Mouse (Mus musculus) C3H10T1/2 (cell line): Measurements from ENCODE around the gene Tnxb. TPM values are rescaled to one million over a fixed set of nuclear protein-coding genes. Genes with fewer than 3 reads are reported as not detected.

Source experiments
- polyA plus RNA-seq, 2 experiments: library from polyadenylated mRNA; unstranded; fragments of >200 nt; fragmentation: generic; extraction: Trizol; gene quantifications; one replicate each; pipeline ENCODE4 v1.2.1; 2012; ENCODE audit warnings: missing spikeins in 2 of 2

Gene Tnxb
- under 1 TPM; 0.04 to 0.46 TPM for polyA plus RNA-seq

DNA sequence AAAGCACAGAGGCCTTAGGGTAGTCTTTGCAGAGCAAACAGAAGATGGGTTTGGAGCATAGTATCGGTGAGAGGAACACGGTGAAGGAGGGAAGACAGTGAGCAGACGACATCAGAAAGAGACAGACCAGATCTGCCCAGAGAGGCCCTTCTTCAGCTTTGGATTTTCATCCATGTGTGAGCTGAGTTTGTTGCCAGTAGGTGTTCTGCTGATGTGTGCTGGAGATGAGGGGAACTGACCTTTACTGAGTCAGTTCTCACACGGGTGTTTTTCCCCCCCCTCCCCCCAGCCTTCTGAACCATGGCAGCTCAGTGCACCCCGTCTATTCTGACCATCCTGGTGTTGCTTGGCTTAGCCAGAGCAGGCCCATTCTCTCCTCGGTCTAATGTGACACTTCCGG lies at the start of gene Tnxb:
Gene Tnxb (plus strand): TSS at position 301 of the 400 bp plus-strand sequence.

GRCm38 (mm10) chr17:34627943-34628643 lies 42.2 kb upstream of the Tnxb start, which contains the start of gene Ppt2:
Gene Ppt2, minus strand, starts transcription at chr17:34628510.

DNA sequence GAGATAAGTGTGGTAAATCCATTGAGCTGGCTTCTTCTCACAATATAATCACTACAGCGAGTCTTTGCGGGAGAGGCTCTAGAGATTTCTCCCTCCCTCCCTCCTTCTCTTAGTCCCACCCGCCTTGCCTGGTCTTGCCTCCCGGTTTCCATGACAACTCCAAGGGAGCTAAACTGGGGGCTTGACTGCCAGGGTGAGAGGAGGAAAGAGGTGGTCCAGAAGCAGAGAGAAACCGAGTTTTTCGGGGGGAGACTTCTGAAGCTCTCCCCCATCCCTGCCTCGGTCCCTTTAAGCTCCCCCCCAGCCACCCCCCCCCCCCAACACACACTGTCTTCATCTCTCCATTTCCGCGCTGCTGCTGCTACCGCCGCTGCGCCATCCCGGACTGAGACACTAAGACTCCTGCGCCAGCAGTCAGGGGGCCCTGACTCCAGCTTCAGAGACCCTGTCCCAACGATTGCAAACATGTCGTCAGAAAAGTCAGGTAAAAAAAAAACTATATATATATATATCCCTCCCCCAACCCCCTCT lies 41.0 kb upstream of the Tnxb start, which contains the start of gene Prrt1:
Gene Prrt1 (plus strand): TSS at position 313 of the 531 bp plus-strand sequence.

DNA sequence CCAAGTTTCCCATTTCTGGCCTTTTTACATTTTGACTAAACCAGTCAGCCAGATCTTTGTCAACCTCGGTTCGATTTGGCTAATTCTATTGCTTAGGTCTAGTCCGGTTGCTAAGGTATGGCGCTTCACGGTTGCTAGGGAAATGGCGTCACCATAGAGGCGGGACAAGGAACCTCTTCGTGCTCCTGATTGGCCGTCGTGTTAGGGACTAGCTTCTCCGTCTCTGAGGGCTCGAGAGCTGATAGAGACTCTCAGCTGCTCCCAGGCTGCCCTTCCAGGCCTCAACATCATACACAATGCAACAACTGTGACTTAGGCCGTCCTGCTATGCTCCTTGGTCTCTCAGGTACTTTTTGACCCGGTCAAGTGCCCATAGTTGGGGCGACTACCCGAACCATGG lies 25.7 kb upstream of the Tnxb start, which contains the start of gene Fkbpl:
Gene Fkbpl (plus strand): TSS at position 157 of the 400 bp plus-strand sequence.

DNA sequence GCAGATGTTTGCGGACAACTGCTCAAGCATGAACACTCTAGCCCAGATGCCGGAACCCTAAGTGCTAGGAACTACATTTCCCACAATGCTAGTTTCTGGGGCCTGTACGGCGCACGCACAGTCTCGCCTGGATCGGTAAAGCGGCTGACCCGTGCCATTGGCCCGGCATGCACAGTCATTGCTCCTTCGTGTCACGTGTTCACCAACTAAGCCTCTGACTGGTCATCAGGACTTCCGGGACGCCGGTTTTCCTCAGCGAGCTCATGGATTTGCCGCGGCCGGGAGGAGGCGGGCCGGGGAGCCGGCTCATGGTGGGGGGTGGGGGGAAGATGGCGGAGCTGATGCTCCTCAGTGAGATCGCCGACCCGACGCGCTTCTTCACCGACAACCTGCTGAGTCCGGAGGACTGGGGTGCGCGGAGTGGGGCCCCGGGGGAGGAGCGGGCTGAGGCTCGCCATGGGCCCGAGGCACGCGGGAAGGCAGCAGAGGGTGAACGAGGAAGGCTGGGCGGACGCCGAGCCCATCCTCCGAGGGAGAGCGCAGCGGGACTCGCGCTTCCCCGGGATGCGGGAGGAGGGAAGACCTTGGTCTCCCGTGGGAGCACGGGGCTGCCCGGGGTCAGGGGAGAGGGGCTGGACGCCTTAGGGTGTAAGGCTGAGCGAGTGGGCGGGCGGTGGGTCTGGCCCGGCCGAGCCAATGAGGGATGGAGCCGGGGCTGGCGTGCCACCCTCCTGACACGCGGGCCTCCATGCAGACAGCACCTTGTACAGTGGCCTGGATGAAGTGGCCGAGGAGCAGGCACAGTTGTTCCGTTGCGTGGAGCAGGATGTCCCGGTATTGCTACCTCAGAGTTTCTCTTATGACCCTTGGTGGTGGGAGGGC lies 23.2 kb upstream of the Tnxb start, which contains the start of gene Atf6b:
Gene Atf6b (plus strand): TSS at position 241 of the 882 bp plus-strand sequence.

GRCm38 (mm10) chr17:34743719-34744118 lies 73.4 kb downstream of the Tnxb start, which contains the start of gene C4b:
Gene C4b, minus strand, starts transcription at chr17:34743882.

Other genes with a start within 250 kb of the Tnxb start
- gene Btnl4, start 193.2 kb upstream of the Tnxb start, polyA plus RNA-seq: not detected
- gene Btnl6, start 153.2 kb upstream of the Tnxb start, polyA plus RNA-seq: not detected
- 1 to 10 TPM in 1 of 2 experiments, under 1 TPM in 1; 0.15 to 2.8 TPM for gene Notch4, start 106.3 kb upstream of the Tnxb start, polyA plus RNA-seq
- under 1 TPM; 0.88 to 0.96 TPM for gene Gpsm3, start 80.7 kb upstream of the Tnxb start, polyA plus RNA-seq
- gene Pbx2, start 79.3 kb upstream of the Tnxb start, polyA plus RNA-seq: 10 to 100 TPM; 15.2 to 41.5 TPM
- 1 to 10 TPM in 1 of 2 experiments, under 1 TPM in 1; 0.06 to 1.8 TPM for gene Ager, start 72.7 kb upstream of the Tnxb start, polyA plus RNA-seq
- 10 to 100 TPM; 23.8 to 60.6 TPM for gene Rnf5, start 66.8 kb upstream of the Tnxb start, polyA plus RNA-seq
- gene Agpat1, start 66.3 kb upstream of the Tnxb start, polyA plus RNA-seq: 10 to 100 TPM; 76.3 to 93.6 TPM
- 1 to 10 TPM in 1 of 2 experiments, under 1 TPM in 1; 0.05 to 1.4 TPM for gene Egfl8, start 54.6 kb upstream of the Tnxb start, polyA plus RNA-seq
- 10 to 100 TPM; 14.7 to 42.5 TPM for gene Ppt2, start 42.0 kb upstream of the Tnxb start, polyA plus RNA-seq
- under 1 TPM in 1 of 2 experiments, not detected in 1; 0.02 TPM for gene Prrt1, start 41.0 kb upstream of the Tnxb start, polyA plus RNA-seq
- 10 to 100 TPM; 12.6 to 21.7 TPM for gene Fkbpl, start 25.8 kb upstream of the Tnxb start, polyA plus RNA-seq
- 10 to 100 TPM; 35.2 to 76.3 TPM for gene Atf6b, start 23.4 kb upstream of the Tnxb start, polyA plus RNA-seq
- 1 to 10 TPM in 1 of 2 experiments, under 1 TPM in 1; 0.07 to 1.3 TPM for gene C4b, start 73.3 kb downstream of the Tnxb start, polyA plus RNA-seq
- gene Cyp21a1, start 134.0 kb downstream of the Tnxb start, polyA plus RNA-seq: under 1 TPM in 1 of 2 experiments, not detected in 1; 0.09 TPM
- gene Stk19, start 166.4 kb downstream of the Tnxb start, polyA plus RNA-seq: 10 to 100 TPM; 38.4 to 44.5 TPM
- gene Dxo, start 166.5 kb downstream of the Tnxb start, polyA plus RNA-seq: 10 to 100 TPM; 47.7 to 51.0 TPM
- 10 to 100 TPM; 19.7 to 48.2 TPM for gene Skiv2l, start 179.7 kb downstream of the Tnxb start, polyA plus RNA-seq
- 100 to 1,000 TPM in 1 of 2 experiments, 10 to 100 TPM in 1; 65.1 to 134 TPM for gene Nelfe, start 179.9 kb downstream of the Tnxb start, polyA plus RNA-seq
- 1 to 10 TPM in 1 of 2 experiments, under 1 TPM in 1; 0.09 to 1.2 TPM for gene Cfb, start 192.0 kb downstream of the Tnxb start, polyA plus RNA-seq
- gene Zbtb12, start 208.9 kb downstream of the Tnxb start, polyA plus RNA-seq: 10 to 100 TPM in 1 of 2 experiments, 1 to 10 TPM in 1; 7.9 to 21.3 TPM
- not detected for gene Gm20547, start 211.5 kb downstream of the Tnxb start, polyA plus RNA-seq
- under 1 TPM; 0.44 to 0.51 TPM for gene C2, start 227.7 kb downstream of the Tnxb start, polyA plus RNA-seq
- 100 to 1,000 TPM; 206 to 224 TPM for gene Ehmt2, start 227.9 kb downstream of the Tnxb start, polyA plus RNA-seq
- not detected for gene Slc44a4, start 243.9 kb downstream of the Tnxb start, polyA plus RNA-seq